Mouse (Mus musculus) layer of hippocampus, postnatal 25 days (tissue): ENCODE measurements around the gene Usp12. TPM values are rescaled to one million over a fixed set of nuclear protein-coding genes. Genes with fewer than 3 reads are reported as not detected.
"Not testable (repeated sequence)": the region's sequence is repeated elsewhere in the genome, so short reads cannot be mapped to it uniquely, and the experiment has no call there.

ENCODE experiments used
- DNase-seq, 2 experiments: peaks; one replicate each; pipeline ENCODE4 v3.0.0; 2022; ENCODE audit warnings: mixed read lengths in 2 of 2, low spot score in 1 of 2; ENCODE audit errors: extremely low spot score in 1 of 2
- total RNA-seq, 2 experiments: library from RNA; stranded (reverse); gene quantifications; 2 replicates each; pipeline ENCODE4 v1.2.3; 2021

Usp12 gene
- total RNA-seq, 2 experiments from 2014 or later = 58.2 to 58.9 TPM

DNA sequence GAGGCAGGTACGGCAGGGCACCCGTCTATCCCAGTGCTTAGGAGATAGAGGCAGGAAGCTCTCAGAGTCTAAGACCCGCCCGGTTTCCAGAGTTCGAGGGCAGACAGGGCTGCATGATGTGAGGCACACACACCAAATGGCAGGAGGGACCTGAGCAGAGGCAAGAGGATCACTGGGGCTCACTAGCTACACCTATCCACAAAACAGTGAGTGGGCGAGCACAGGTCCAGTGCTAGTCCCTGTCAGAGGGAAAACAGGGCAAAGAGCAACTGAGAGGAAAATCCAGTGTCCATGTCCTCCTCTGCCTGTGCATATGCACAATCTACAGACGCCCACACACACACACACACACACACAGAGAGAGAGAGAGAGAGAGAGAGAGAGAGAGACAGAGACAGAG lies 43.8 kb downstream of the Usp12 start:
- DNase-seq = no peak

DNA sequence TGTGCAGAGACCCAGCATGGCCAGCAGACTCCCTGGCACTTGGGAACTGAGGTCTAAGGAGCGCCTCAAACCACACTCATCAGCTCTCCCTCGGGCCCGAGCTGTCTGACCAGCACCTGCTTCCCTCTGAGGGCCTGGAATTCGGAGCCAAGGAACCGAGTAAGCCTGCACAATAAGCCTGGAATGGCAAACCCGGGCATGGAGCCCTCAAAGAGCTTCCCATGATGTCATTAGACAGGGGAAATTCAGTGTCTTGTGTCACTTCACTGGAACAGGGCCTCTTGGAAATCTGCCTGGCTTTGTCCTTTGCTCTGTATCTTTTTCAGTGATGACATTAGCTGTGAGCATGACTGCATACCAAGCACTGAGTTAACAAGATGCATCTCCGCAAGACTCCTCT lies 44.5 kb downstream of the Usp12 start:
- no peak for DNase-seq

GRCm38 (mm10) chr5:146749857-146750256 lies 44.9 kb downstream of the Usp12 start:
- no peak for DNase-seq

DNA sequence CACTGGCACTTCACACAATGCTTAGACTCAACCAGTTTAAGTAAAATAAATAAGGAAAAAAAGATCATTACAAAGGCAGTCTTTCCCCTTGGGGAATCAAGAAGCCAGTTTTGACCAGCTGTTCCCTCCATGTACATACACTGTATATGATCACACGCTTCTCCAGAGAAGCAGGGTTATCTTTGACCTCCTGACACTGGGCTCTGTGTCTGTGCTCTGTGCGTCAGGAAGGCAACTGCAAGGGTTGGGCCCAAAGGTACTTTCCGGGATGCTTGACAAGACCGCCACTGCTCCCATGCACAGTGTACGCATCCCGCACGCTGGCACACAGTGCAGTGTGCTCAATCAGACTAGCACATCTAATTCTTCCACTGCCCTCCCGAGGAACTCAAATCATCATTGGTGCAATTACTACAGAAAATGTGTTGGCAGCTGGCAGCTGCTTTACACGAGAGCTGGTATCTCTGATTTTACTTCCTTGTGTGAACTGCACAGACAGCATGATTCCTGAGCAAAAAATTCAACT lies 57.8 kb downstream of the Usp12 start:
- DNase-seq = no peak

DNA sequence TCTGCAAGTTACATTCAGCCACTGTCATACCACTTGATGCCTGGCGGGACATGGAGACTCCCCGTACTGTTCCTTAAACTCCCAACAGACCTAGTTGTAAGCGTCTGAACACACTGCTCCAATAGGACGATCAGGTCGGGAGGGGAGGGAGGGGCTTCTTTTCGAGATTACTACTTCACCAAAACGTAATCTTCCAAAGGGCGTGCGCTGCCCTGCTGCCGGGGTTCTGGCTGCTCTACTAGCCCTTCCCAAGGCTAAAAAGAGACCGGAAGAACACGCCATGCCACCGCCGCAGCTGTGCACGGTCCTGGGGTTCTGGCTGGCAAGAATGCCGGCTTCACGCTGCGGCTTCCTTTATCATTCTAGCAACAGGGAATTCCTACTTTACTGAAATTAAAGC lies 58.5 kb downstream of the Usp12 start:
- no peak for DNase-seq

GRCm38 (mm10) chr5:146735054-146735453 lies 59.8 kb downstream of the Usp12 start:
- DNase-seq = not testable (repeated sequence)

DNA sequence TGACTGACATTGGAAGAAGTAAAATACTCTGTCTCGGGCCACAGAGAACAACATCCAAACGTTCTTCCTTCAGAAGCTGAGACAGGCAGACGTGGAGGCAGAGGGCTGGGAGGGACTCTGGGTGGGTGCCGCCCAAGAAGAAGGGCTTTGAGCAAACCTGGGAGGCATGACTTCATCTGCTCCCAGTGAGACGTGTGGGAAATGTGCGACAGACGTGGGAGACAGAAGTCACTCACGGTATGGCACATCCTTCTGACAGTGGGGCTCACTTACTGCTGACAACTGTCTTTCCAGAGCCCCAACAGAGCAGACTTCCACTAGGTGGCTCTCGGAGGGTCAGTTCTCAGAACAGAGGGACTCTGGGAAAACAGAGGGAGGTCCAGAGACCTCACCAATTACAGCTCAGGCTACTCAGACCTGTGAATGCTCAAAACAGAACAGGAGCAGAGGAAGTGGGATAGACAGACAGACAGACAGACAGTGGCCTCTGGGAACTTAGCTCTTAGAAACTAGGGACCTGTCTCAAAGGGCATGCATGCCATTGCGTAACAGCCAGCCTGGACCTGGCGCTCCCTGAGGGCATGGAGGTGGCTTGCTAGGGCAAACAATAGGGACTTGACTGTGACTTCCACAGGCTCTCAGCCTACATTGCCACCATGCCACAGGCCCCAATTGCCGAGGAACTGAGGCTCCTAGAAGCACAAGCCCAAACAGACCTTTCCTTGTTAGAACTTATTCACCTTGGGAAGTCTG lies 60.7 kb downstream of the Usp12 start:
- no peak for DNase-seq

DNA sequence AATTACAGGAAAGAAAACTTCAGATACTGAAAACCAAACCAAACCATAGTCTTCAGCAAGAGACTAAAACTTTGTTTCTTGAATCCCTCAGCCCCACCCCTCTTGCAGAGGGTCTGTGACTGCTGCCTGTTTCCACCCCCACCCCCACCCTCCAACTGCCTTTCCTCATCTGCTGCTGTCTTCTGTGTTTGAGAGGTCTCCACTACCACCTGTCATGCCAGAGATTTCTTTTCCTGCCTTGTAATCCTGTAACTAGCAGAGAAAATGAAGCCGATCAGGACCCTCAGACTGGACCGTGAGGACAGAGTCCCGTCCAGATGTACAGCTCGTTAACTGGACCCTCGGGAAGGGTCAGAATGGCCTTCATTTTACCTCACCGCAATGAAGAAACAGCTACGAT lies 61.4 kb downstream of the Usp12 start:
- no peak for DNase-seq

- DNase-seq = no peak
These were observed 67.8 kb downstream of the Usp12 start for GRCm38 (mm10) chr5:146727006-146727405.

DNA sequence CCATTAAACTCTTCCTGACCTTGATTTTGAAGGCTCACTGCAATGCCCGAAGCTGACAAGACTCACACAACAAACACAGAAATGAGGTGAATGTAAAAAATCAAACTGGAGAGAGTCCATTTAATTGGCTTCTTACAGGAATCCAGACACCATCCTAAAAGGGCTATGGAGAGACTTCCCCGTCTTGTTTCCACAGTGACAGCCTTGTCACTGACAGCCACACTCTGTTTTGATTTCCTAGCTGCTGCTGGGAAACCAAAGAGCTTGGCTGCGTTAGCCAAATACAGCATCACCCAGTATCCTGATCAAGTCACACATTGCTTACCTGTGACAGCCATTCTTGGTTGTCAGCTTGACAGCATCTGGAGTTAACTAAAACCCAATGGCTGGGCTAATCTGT lies 69.8 kb downstream of the Usp12 start:
- DNase-seq = no peak

- DNase-seq = no peak
These were observed 71.4 kb downstream of the Usp12 start for GRCm38 (mm10) chr5:146723452-146723851.

GRCm38 (mm10) chr5:146722226-146722625 lies 72.6 kb downstream of the Usp12 start:
- peak in 1 of 2 experiments; percentile 32 for DNase-seq

DNA sequence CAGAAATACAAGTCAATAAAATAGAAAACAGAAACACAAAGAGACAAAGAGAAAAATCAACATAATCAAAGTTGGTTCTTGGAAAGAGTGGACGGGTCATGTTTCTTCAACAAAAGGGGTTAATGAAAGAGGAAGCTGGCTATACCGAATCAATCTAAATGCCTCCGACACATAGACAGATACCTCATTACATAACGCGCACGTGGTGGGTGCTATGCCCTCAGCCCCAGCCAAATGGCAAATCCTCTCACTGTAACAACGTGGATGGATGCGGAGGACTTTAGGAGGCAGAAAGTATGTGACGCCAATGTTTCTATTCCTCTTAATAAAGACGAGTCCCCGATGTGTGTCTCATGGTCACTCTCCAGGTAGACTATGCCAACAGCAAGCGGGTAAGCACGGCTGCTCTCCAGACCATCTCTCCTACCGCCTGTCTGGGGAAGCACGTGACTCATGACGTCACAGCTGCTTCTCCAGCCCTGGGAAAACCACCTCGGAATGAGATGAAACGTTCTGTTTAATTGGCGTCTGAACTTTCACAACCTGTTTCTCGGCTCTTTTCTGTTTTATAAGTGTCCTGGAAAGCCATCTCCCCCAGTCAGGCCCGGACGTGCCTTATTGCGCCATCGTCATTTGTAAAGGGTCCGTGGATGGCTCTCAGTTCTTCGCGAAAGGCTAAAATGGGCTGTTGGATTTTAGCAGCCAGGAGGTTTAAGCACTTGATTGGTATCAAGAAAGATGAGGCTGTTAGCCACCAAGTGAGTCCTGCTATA lies 75.0 kb downstream of the Usp12 start:
- DNase-seq = no peak

- DNase-seq = no peak
These were observed 81.0 kb downstream of the Usp12 start for GRCm38 (mm10) chr5:146713836-146714235.

DNA sequence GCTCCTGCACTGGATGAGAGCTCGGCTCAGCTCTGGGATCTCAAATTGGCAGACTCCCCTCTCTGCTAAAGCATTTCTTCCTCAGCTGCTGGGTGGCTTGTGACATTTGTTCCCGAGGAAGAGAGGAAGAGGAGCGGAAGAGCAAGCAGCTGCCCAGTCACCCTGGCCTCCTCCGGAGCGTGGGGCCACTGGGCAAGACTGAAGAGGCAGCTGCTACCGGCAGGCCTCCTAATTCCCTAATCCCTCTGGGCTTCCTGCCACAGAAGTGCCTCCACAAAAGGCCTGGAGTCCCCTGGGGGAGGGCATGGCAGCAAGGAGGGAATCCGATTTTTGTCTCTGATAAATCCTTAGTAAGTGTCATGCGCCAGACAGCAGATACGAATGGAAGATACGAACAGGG lies 81.7 kb downstream of the Usp12 start:
- DNase-seq = no peak

DNA sequence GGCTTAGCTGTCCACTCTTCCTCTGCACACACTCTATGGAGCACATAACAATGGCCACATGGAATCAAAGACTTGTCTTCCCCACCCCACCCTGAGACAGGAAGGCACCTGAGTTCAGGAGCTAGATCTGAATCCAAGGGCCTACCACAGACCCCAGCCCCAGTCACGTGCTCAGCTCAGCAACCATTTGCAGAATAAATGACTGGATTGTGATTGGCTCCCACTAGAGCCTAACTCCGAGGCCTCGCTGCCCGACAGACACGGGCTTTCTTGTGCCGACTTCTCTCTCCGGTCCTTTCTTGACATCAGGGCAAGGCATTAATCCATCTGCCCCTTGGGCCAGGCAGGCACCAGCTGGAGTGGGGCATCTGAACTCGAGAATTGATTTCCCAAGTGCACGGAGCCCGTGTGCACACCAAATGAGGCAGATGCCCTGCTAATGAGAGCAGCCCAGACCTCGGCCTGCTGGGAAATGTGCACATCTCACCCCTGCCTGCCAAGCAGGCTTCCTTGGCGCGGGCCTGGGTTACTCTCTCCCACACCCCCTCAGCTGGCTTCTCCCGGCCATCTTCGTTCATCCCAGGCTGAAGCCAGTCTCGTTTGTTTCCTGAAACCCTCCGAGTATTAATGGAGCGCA lies 82.4 kb downstream of the Usp12 start:
- no peak for DNase-seq

DNA sequence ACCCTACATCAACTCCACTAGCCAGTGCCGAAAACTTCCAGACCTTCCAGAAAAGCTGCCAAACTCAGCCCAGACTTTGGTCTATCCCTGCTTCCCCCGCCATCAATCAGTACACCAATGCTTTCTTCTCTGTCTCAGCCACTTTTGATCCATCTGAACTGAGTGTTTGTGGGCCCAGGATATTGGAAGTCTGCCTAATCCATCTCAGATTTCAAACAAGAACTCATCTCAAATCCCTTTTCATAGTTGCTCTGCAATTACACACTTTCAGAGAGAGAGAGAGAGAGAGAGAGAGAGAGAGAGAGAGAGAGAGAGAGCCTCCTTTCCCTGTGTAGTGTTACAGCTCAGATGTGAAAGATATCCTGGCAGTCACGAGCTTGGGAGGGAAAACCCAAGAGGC lies 85.4 kb downstream of the Usp12 start:
- DNase-seq = no peak

DNA sequence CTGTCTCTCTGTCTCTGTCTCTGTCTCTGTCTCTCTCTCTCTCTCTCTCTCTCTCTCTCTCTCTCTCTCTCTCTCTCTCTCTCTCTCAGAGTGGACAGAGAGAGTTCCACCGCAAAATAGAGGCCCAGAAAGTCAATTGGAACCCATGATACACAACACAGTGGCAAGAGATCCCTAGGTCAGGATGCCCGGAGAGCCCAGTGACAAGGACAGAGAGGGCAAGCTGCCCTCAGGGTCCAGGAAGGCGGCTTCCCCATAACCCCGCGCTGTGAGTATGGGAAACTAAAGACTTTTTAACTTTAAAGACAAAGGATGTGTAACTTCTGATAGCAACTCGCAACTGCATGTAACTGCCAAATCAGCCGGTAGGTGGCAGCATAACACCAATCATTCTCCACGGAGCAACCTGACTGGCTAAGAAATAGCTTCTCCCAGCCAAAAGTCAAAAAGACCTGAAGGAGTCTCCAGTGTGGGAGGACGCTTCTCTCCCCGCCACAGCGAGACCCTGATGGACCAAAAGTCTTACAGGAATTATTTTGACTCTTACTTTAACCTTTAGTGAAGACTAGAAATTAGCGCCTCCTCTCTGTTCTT lies 88.9 kb downstream of the Usp12 start:
- peak; percentile 92 to 99 for DNase-seq

DNA sequence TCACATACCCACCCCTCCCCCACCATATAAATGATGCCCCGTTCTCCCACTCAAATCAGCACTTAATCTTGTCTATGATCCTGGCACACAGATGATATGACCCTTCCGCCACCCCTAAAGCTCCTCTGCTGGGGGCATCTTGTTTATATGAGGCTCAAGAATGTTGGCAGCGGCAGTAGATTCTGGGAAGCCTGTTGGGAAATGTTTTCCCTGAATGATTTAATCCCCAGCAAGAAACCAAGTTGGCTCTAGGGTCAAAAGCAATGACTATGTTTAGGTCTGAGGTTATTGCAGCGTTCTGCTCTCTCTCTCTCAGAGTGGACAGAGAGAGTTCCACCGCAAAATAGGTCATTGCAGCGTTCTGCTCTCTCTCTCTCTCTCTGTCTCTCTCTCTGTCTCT lies 89.4 kb downstream of the Usp12 start:
- no peak for DNase-seq

- DNase-seq = no peak
These were observed 90.6 kb downstream of the Usp12 start for GRCm38 (mm10) chr5:146704241-146704640.

GRCm38 (mm10) chr5:146703710-146704121 lies 91.1 kb downstream of the Usp12 start:
- DNase-seq = no peak
